Mouse (Mus musculus) adrenal gland, adult 8-10 months (tissue): ENCODE data around the gene Rpl18. TPM values are rescaled to one million over a fixed set of nuclear protein-coding genes. Genes with fewer than 3 reads are reported as not detected.
A peak's percentile ranks its signal among the peaks of the same experiment; 100 is the strongest.

Experiments used
- DNase-seq: peaks from one replicate; pipeline ENCODE4 v3.0.0; 2022
- total RNA-seq, 4 experiments: library from RNA; stranded (reverse); gene quantifications; 2 replicates each; pipeline ENCODE4 v1.2.4; 2022

Rpl18 gene
- total RNA-seq, 4 experiments from 2014 or later, result 1,011 to 1,224 (median 1,104) TPM

GRCm38 (mm10) chr7:45700301-45701015, 14.8 kb upstream of the Rpl18 start:
- no peak for DNase-seq

DNA sequence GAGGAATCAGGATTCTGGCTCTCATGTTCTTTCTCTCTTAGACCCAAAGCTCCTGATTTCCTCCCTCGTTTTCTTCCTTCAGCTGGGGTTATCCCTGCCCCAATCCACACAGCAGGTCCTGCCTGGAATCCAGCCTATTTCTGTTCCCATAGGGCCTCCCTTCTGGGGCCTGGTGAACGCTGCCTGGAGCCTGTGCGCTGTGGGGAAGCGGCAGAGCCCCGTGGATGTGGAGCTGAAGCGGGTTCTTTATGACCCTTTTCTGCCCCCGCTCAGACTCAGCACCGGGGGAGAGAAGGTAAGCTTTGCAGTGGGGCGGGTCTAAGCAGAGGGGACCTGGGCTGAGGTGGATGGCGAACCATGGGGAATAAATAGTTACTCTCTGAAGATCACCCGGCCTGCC, 14.2 kb upstream of the Rpl18 start:
- DNase-seq, result no peak

GRCm38 (mm10) chr7:45701607-45702006, 13.7 kb upstream of the Rpl18 start:
- no peak for DNase-seq

GRCm38 (mm10) chr7:45702316-45702715, 12.9 kb upstream of the Rpl18 start:
- DNase-seq, result no peak

- DNase-seq, result no peak
Observed at GRCm38 (mm10) chr7:45702809-45703520, 12.3 kb upstream of the Rpl18 start.

DNA sequence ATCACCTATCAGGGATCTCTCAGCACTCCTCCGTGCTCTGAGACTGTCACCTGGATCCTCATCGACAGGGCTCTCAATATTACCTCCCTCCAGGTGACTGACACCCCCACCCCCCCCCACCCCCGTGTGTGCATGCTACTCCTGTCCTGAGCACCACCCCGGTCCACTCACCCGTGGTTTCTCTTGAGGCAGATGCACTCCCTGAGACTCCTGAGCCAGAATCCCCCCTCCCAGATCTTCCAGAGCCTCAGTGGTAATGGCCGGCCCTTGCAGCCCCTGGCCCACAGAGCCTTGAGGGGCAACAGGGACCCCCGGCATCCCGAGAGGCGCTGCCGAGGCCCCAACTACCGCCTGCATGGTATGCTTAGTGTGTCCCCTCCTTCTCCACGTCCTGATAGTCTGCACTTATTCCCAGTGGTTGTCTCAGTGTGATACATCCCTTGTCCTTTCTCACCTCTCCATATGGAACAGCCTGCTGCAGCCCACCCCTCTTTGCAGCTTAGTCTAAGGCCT, 11.7 kb upstream of the Rpl18 start:
- no peak for DNase-seq

GRCm38 (mm10) chr7:45704046-45704559, 11.2 kb upstream of the Rpl18 start:
- DNase-seq, result peak; percentile 75

GRCm38 (mm10) chr7:45704730-45705442, 10.4 kb upstream of the Rpl18 start, which contains the start of gene Dbp:
TSS of gene Dbp (plus strand) at chr7:45705088.
- peak; percentile 100 for DNase-seq

DNA sequence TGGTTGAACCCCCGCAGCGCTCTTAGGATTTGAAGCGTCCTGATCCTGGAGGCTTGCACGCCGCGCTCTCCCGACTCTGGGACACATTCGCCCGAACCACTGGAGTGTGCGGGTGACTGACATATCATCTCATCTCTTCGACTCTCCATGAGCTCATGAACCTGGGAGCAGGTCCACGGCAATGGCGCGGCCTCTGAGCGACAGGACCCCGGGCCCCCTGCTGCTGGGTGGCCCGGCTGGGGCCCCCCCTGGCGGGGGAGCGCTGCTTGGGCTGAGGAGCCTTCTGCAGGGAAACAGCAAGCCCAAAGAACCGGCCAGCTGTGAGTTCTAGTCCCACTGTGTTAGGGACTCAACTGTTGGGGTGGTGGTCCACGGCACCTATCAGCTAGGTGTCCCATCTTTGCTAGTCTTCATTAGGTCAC, 9.8 kb upstream of the Rpl18 start:
- no peak for DNase-seq

GRCm38 (mm10) chr7:45705873-45706281, 9.4 kb upstream of the Rpl18 start:
- DNase-seq, result peak; percentile 91

- peak; percentile 86 for DNase-seq
Observed at GRCm38 (mm10) chr7:45706721-45707241, 8.5 kb upstream of the Rpl18 start.

GRCm38 (mm10) chr7:45707375-45707967, 7.8 kb upstream of the Rpl18 start:
- DNase-seq, result peak; percentile 98

- no peak for DNase-seq
Observed at GRCm38 (mm10) chr7:45708221-45708761, 7.0 kb upstream of the Rpl18 start.

DNA sequence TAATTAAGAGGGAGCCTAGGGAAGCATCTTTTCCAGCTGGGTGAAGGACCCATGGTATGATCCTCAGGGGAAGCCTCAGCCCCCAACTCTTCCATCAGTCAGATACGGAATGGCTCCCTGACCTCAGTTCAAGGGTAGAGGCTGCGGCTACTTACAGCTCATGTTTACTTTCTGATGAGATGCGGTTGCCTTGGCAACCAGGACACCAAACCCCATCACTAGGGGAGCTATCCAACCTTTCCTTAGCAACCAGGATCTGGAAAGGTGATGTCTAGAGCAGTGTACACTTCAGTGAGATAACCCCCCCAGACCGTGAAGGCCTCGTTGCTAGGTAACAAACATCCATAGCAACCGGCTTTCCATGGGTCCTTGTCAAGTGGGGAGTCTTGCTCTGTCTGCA, 6.2 kb upstream of the Rpl18 start:
- DNase-seq, result no peak

- DNase-seq, result no peak
Observed at GRCm38 (mm10) chr7:45709677-45710355, 5.4 kb upstream of the Rpl18 start.

- peak; percentile 65 for DNase-seq
Observed at GRCm38 (mm10) chr7:45710477-45711191, 4.6 kb upstream of the Rpl18 start.

DNA sequence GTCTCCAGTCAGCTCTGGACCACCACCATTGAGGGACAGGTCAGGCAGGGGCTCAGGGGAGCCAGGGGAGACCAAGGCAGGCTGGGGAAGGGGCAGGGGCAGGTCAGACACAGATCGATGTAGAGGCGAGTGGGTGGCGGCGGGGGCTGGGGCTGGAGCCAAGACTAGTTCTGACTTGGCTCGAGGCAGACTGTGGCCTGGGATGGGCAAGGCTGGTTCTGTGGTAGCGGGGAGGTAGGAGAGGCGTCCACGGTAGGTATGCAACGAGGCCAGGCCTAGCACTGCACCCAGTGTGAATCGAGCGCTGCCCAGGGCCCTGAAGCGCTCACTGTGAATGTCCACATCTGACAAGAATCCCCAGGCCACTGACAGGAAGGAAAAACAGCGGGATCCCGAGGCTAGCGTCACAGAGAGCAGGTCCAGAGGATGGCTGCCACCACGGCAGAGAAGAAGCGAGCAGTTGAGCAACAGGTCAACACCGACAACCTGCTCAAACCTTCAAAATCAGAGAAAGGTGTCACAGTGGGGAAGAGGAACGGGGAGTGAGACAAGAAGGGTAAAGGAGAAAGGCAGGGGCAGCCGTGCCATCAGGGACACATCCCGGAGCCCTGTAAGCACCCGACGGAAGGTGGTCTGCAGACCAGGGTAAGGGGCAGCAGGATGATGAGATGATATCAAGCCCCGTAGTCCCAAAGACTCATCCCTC, 3.8 kb upstream of the Rpl18 start:
- peak; percentile 58 for DNase-seq

GRCm38 (mm10) chr7:45712022-45712757, 3.1 kb upstream of the Rpl18 start:
- peak; percentile 90 for DNase-seq

DNA sequence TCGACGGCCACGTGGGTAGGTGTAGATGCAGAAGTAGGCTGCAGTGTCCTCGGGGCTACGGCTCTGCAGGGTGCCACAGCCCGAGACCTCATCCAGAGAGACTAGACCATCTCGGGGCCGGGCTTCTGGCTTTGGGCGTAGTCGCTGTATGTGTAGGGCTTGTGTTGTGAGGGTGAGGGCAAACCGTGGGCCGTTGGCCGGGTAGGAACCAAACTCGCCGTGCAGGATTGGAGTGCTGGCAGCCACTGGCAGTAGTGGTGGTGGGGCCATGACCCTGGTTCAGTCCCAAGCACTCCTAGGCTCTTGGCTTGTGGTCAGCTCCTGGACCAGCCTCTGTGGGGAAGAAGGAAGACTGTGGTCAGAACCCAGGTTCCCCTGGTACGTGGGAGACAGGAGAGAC, 1.9 kb upstream of the Rpl18 start:
- DNase-seq, result peak; percentile 55
